Mouse (Mus musculus) intestine, embryonic 16.5 days (tissue): ENCODE results near the gene Tnpo1. TPM values are rescaled to one million over a fixed set of nuclear protein-coding genes. Genes with fewer than 3 reads are reported as not detected.

ENCODE experiments used
- ATAC-seq: fragments of 200-750 bp; cut with Nextera tagmentation; 2 replicates; pipeline ENCODE4 v1.8.0; 2017; ENCODE audit warnings: moderate TSS enrichment, moderate library complexity
- H3K27ac ChIP-seq: fragments of 300-500 bp; sonication (generic); 2 replicates; pipeline ENCODE4 v1.5.1; 2014; ENCODE audit warnings: mild to moderate bottlenecking, low read length
- H3K27me3 ChIP-seq: fragments of 300-500 bp; sonication (generic); replicated peaks from 2 replicates; pipeline ENCODE4 v1.6.1; 2014; ENCODE audit warnings: low read length, control low read depth, mixed read lengths; ENCODE audit not compliant: control insufficient read depth, insufficient read depth
- H3K36me3 ChIP-seq: fragments of 300-500 bp; sonication (generic); 2 replicates; pipeline ENCODE4 v1.6.1; 2014; ENCODE audit warnings: low read length, control low read depth; ENCODE audit not compliant: control insufficient read depth, insufficient read depth
- H3K4me1 ChIP-seq: fragments of 300-500 bp; sonication (generic); 2 replicates; pipeline ENCODE4 v1.6.1; 2014; ENCODE audit warnings: low read length, control low read depth, mixed read lengths; ENCODE audit not compliant: control insufficient read depth, insufficient read depth
- H3K4me2 ChIP-seq: fragments of 300-500 bp; sonication (generic); 2 replicates; pipeline ENCODE4 v1.6.1; 2014; ENCODE audit warnings: low read depth, low read length, control low read depth
- H3K4me3 ChIP-seq: fragments of 300-500 bp; sonication (generic); 2 replicates; pipeline ENCODE4 v1.5.1; 2014; ENCODE audit warnings: mild to moderate bottlenecking, low read length
- H3K9ac ChIP-seq: fragments of 300-500 bp; sonication (generic); 2 replicates; pipeline ENCODE4 v1.6.1; 2014; ENCODE audit warnings: low read depth, low read length
- H3K9me3 ChIP-seq: fragments of 300-500 bp; sonication (generic); 2 replicates; pipeline ENCODE4 v1.6.1; 2016; ENCODE audit warnings: low read length, control low read depth; ENCODE audit not compliant: control insufficient read depth
- WGBS: fragments of 180-500 bp; shearing (Covaris S2); extraction: QIAGEN DNeasy Blood & Tissue Kit; methylation state at CpG from one replicate; pipeline ENCODE4 v1.1.7; 2014; 5-methylcytosine and 5-hydroxymethylcytosine counted together
- polyA plus RNA-seq: library from polyadenylated mRNA; unstranded; fragments of >200 nt; fragmentation: Nextera tagmentation; extraction: Ambion mirVana; gene quantifications from 2 replicates; pipeline ENCODE4 v1.2.1, GENCODE M21; 2015

Tnpo1 gene
- 49.7 and 50.7 TPM in 2 replicates for polyA plus RNA-seq

DNA sequence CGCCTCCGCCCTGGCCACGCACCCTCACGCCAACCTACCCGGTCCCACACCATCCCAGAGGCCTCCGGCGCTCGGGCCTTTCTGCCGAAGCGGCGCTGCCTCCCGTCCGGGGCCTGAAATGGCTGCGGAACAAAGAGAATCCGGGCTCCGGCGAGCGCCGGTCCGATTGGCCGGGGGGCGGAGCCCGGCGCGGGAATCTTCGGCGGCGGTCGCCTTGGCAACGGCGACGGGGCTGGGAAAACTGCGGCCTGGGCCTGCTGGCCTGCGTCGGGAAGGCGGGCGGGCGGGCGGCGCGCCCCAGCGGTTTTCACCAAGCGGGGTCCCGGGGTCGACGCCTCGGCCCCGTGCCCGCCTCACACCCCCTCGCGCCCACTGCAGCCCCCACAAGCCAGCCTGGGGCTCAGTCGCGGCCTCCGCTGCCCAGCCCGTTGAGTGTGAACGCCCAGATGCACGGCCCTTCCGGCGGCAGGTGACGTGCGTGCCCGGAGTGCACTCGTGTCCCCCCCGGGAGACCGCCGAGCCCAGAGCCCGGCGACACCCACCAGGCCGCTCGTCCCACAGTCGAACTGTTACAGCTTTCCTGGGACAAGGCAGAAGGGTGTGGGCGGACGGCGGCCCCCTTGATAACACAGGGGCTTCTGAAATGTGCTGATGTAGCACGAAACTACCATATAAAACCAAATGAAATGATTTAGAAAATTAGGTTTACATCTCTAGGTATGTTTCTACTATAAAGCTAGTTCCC is at the start of gene Tnpo1:
Tnpo1 (minus strand) TSS at position 172 of the 745 bp plus-strand sequence.
- no peaks in the 10 kb centered on the region for H3K9me3 ChIP-seq
- H3K27ac ChIP-seq = peak within 1 kb of the TSS; percentile 97
- peak; percentile 96 for ATAC-seq
- no peaks in the 10 kb centered on the region; the same call in 1 of the 2 replicates for H3K36me3 ChIP-seq
- H3K4me3 ChIP-seq = peak within 1 kb of the TSS; percentile 99
- peaks cover 13% of the 10 kb centered on the region for H3K4me1 ChIP-seq
- H3K4me2 ChIP-seq = peak within 1 kb of the TSS; percentile 83
- no peaks in the 10 kb centered on the region for H3K27me3 ChIP-seq
- H3K9ac ChIP-seq = peak within 1 kb of the TSS; percentile 100
- WGBS = under 1% methylated on average over 75 of the region's 75 CpGs

DNA sequence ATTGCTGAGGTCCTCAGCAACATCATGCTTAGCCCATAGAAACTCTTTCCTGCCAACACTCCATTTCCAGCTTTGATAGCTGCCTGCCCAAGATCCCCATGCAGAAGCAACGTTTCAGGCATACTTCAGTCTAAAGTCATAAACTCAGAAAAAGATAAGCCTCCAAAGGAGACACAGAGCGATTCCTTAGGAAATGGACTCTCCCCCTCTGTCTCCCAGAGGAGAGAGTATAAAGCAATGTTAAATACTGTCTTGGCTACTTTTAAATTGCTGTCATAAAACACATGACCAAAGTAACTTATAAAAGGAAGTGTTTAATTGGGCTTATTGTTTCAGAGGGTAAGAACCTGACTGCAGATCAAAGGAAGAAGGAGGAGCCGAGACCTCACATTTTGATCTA is 45.9 kb upstream of the Tnpo1 start:
- 53% methylated on average over 3 of the region's 3 CpGs for WGBS
- Histone ChIP-seq H3K27me3 (no peaks in the 10 kb centered on the region), H3K36me3 (no peaks in the 10 kb centered on the region), H3K4me2 (no peak overlapping the region), H3K4me3 (no peak overlapping the region), H3K9me3 (no peaks in the 10 kb centered on the region), H3K9ac (no peak overlapping the region), H3K27ac (no peak overlapping the region), H3K4me1 (no peaks in the 10 kb centered on the region; the same call in 1 of the 2 replicates)
- ATAC-seq = peak; percentile 81

DNA sequence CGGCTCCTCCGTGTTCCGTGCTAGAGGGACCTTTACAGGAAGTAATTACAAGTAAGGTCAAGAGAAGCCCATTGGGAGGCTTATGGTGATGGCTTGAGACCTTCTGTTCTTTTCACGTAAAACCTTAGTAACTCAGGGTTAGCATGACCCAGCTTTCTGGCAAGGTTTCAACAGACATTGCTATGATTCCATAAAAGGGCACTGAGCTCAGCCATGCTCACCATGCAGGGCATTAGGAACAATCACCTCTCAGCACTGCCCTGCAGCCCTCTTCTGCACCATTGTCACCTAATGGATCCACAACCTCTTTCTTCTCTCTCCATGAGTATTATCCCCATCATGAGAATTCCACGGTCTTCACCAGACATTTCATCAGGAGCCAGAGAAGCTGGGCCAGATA is 45.5 kb upstream of the Tnpo1 start:
- Histone ChIP-seq H3K4me1 (no peaks in the 10 kb centered on the region; the same call in 1 of the 2 replicates), H3K9me3 (no peaks in the 10 kb centered on the region), H3K9ac (no peak overlapping the region), H3K36me3 (no peaks in the 10 kb centered on the region), H3K27me3 (no peaks in the 10 kb centered on the region), H3K27ac (no peak overlapping the region), H3K4me2 (no peak overlapping the region), H3K4me3 (no peak overlapping the region)
- 51% methylated on average over 5 of the region's 5 CpGs for WGBS
- ATAC-seq = peak; percentile 32

DNA sequence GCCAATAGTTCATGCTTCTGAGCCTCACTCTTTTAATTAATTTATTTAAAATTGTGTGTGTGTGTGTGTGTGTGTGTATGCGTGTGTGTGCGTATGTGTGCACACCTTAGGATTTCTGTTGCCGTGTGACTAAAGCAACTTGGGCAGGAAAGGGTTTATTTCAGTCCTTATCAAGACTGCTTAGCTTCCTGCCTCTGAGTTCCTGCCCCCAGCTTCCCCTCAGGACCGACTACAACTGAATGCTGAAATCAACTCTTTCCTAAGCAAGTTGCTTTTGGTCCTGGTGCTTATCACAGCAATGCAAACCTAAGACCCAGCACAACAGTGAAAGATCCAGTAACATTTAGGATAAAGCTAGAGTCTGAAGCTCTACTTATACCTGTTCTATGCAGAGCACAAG is 42.3 kb upstream of the Tnpo1 start:
- H3K27ac ChIP-seq = no peak overlapping the region
- no peak overlapping the region for H3K4me3 ChIP-seq
- ATAC-seq = no peak
- H3K4me2 ChIP-seq = no peak overlapping the region
- no peaks in the 10 kb centered on the region for H3K36me3 ChIP-seq
- H3K27me3 ChIP-seq = no peaks in the 10 kb centered on the region
- WGBS = 73% methylated on average over 4 of the region's 4 CpGs
- no peak overlapping the region for H3K9ac ChIP-seq
- no peaks in the 10 kb centered on the region; the same call in 1 of the 2 replicates for H3K4me1 ChIP-seq
- no peaks in the 10 kb centered on the region for H3K9me3 ChIP-seq

DNA sequence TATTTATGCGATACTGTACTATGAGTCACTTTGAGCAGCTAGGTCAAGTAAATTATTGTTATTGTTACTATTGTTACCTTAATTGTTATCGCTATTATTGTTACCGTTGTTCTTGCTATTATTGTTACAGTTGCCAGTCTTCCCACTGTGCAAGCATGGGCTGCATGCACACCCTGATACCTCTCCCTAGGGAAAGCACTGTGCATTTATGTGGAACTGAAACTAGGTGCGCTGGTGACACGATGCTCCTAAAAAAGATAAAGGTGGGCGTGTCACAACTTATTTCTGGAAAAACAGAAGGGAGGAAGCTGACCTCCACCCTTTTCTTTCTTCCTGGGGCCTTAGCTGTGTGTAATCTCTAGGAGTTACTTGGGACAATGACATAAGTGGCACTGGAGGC is 41.8 kb upstream of the Tnpo1 start:
- no peak for ATAC-seq
- H3K4me2 ChIP-seq = no peak overlapping the region
- H3K27me3 ChIP-seq = no peaks in the 10 kb centered on the region
- H3K36me3 ChIP-seq = no peaks in the 10 kb centered on the region
- H3K9me3 ChIP-seq = no peaks in the 10 kb centered on the region
- WGBS = 80% methylated on average over 6 of the region's 6 CpGs
- H3K4me3 ChIP-seq = no peak overlapping the region
- no peak overlapping the region for H3K9ac ChIP-seq
- no peaks in the 10 kb centered on the region; the same call in 1 of the 2 replicates for H3K4me1 ChIP-seq
- no peak overlapping the region for H3K27ac ChIP-seq

DNA sequence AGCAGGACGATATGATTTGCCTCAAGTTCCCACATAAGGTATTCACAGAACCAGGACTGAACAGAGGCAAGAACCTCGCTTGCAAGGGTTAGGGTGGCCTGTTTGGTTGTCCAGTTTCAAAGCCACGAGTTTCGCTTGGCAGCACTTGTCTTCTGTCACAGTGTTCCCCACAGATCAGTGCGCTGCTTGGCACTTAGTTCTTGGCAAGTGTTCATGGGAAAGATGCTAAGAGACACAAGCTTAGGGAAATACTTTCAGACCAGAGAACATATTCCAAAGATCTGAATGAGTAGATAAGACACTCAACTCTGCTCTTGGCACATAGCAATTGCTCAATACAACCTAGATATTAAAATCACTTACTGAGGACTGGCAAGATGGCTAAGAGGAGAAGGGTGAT is 40.4 kb upstream of the Tnpo1 start:
- H3K4me2 ChIP-seq = no peak overlapping the region
- ATAC-seq = no peak
- no peak overlapping the region for H3K27ac ChIP-seq
- no peak overlapping the region for H3K9ac ChIP-seq
- H3K4me1 ChIP-seq = no peaks in the 10 kb centered on the region; the same call in 1 of the 2 replicates
- no peaks in the 10 kb centered on the region for H3K36me3 ChIP-seq
- H3K9me3 ChIP-seq = no peaks in the 10 kb centered on the region
- no peak overlapping the region for H3K4me3 ChIP-seq
- no peaks in the 10 kb centered on the region for H3K27me3 ChIP-seq
- WGBS = 87% methylated on average over 5 of the region's 5 CpGs

DNA sequence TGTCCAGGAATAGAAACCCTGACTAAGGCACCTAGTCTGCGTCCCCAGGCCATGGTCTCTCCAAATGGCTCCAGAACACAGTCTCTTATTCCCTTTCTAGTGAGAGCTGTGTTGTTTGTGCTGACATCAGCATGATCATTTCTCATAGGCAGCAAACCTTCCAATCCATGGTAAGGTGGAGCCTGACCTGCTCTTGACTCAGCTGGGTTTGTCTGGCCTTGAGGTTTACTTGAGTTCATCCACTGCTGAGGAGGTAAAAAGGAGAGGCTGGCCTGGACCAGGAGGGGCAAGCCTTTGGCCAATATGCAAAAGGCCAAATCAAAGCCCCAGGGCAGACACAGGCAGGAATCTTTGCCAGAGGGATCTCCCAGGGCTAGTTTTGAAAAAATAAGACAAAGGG is 37.4 kb upstream of the Tnpo1 start:
- Histone ChIP-seq H3K4me1 (no peaks in the 10 kb centered on the region), H3K4me3 (no peak overlapping the region), H3K27ac (no peak overlapping the region), H3K9me3 (no peaks in the 10 kb centered on the region), H3K27me3 (no peaks in the 10 kb centered on the region), H3K36me3 (no peaks in the 10 kb centered on the region), H3K9ac (no peak overlapping the region), H3K4me2 (no peak overlapping the region)
- ATAC-seq = no peak
- 96% methylated on average over 1 of the region's 1 CpGs for WGBS

DNA sequence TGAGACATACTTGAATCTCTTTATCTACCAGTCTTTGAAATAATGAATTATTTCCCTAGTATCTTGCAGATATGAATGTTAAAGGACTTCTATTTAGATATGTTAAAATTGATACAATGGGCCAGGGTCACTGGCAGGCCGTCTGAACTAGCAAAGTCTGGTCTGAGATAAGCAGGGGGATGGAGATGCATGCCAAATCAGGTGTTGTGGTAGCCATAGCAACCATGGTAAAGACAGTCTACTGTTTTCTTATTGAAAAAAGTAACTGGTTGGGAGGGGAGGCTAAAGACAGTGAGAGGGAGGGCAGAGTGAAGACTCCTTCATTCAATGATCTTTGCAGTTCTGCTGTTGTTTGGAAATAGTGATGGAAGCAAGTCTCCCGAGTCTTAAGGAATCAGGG is 32.0 kb upstream of the Tnpo1 start:
- Histone ChIP-seq H3K9ac (no peak overlapping the region), H3K27ac (no peak overlapping the region), H3K4me3 (no peak overlapping the region), H3K9me3 (no peaks in the 10 kb centered on the region), H3K27me3 (no peaks in the 10 kb centered on the region), H3K36me3 (no peaks in the 10 kb centered on the region), H3K4me1 (peaks cover 15% of the 10 kb centered on the region), H3K4me2 (no peak overlapping the region)
- no peak for ATAC-seq
- WGBS = 47% methylated on average over 2 of the region's 2 CpGs

DNA sequence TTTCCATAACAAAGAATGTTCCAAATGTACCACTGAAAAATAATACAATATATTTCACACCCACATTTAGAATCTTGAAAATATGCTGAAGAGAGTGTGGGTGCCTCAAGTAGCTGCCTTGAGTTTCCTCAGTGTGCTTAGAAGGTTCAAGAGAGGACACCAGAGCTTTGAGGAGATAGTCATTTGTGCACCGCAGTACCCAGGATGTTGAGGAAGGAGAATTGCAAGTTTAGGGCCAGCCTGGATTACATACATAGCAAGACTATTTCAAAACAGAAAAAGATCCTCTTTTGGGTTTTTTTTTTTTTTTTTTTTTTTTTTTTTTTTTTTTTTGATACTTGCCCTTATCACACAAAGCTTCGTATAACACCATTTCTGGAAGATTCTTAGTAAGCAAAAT is 30.0 kb upstream of the Tnpo1 start:
- Histone ChIP-seq H3K4me2 (no peak overlapping the region), H3K4me3 (no peak overlapping the region), H3K9me3 (no peaks in the 10 kb centered on the region), H3K4me1 (peaks cover 15% of the 10 kb centered on the region), H3K27me3 (no peaks in the 10 kb centered on the region), H3K9ac (no peak overlapping the region), H3K27ac (no peak overlapping the region), H3K36me3 (no peaks in the 10 kb centered on the region)
- WGBS = 92% methylated on average over 2 of the region's 2 CpGs
- ATAC-seq = no peak
